Mouse (Mus musculus) ES-Bruce4 (cell line): ENCODE data around the gene Tmem176b. TPM values are rescaled to one million over a fixed set of nuclear protein-coding genes. Genes with fewer than 3 reads are reported as not detected.

ENCODE experiments used
- H3K27ac ChIP-seq: 2 replicates; pipeline ENCODE4 v1.5.1; 2012; ENCODE audit warnings: low read length, inconsistent platforms; ENCODE audit not compliant: insufficient read depth
- H3K27me3 ChIP-seq: 2 replicates; pipeline ENCODE4 v1.6.1; 2012; ENCODE audit warnings: mild to moderate bottlenecking, low read length, inconsistent platforms; ENCODE audit not compliant: control insufficient read depth, poor library complexity, insufficient read depth, severe bottlenecking
- H3K36me3 ChIP-seq: 2 replicates; pipeline ENCODE4 v1.6.1; 2012; ENCODE audit warnings: inconsistent platforms, mild to moderate bottlenecking, low read length, moderate library complexity; ENCODE audit not compliant: control insufficient read depth, poor library complexity, insufficient read depth, severe bottlenecking
- H3K4me1 ChIP-seq: one replicate; pipeline ENCODE4 v1.8.1; 2011; ENCODE audit warnings: low read length; ENCODE audit not compliant: control insufficient read depth, insufficient read depth
- H3K4me3 ChIP-seq: 2 replicates; pipeline ENCODE4 v1.5.1; 2011; ENCODE audit warnings: low read depth, mild to moderate bottlenecking, low read length
- H3K9ac ChIP-seq: 2 replicates; pipeline ENCODE4 v1.6.1; 2012; ENCODE audit warnings: low read depth, mild to moderate bottlenecking, inconsistent platforms; ENCODE audit not compliant: poor library complexity, severe bottlenecking
- H3K9me3 ChIP-seq: replicated peaks from 2 replicates; pipeline ENCODE4 v1.6.1; 2012; ENCODE audit warnings: mild to moderate bottlenecking, low read length, inconsistent platforms; ENCODE audit not compliant: control insufficient read depth, poor library complexity, insufficient read depth, severe bottlenecking
- CTCF ChIP-seq: IDR thresholded peaks from one replicate; pipeline ENCODE4 v1.8.1; 2011; ENCODE audit warnings: low read depth, low read length
- EP300 ChIP-seq: IDR thresholded peaks from 2 replicates; pipeline ENCODE4 v1.6.1; 2011; ENCODE audit warnings: low read depth, low read length; ENCODE audit not compliant: insufficient read depth
- POLR2A ChIP-seq: IDR thresholded peaks from one replicate; pipeline ENCODE4 v1.8.1; 2011; ENCODE audit warnings: low read length; ENCODE audit not compliant: insufficient read depth
- polyA plus RNA-seq: library from polyadenylated mRNA; stranded (reverse); fragments of >200 nt; gene quantifications from 2 replicates; pipeline ENCODE4 v1.2.4, GENCODE M21; 2011; ENCODE audit warnings: low read depth; ENCODE audit not compliant: missing spikeins, insufficient read depth, insufficient read length

Tmem176b gene
- 7.1 and 7.2 TPM in 2 replicates for polyA plus RNA-seq

DNA sequence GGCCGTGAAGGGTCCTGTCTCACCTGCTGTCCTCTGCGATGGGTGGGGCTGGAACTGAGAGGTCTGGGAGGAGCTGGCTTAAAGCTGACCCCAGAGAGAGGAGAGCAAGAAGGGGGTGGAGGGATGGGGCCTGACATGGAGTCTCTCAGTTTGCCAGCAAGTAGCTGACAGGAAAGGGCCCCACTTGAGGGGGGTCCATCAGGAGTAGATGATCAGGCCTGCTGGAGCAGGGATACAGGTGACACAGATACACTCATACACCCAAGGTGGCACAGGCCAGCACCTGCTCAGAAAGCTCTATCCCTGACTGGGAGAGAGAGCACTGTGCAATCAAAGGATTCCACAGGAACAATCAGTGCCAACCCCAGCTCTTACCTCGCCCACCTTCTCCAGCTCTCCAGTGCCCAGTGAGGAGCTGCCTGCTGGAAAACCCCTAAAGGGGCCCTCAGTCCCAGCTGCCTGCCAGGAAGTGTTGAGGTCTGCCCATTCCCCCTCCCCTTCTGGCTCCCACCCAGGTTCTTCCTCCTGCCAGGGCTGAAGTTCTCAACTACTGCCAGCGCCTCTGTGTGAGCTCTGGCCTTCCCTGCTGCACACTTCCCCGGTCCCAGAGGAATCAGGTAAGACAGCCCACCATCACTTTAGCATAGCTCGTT, at the start of gene Tmem176b:
TSS of gene Tmem176b (minus strand) at position 524 of the 653 bp plus-strand sequence.
- Histone ChIP-seq H3K9ac (no peak within 1 kb of the TSS), H3K4me1 (no peaks in the 10 kb centered on the region), H3K9me3 (no peaks in the 10 kb centered on the region), H3K27ac (no peak within 1 kb of the TSS), H3K27me3 (no peaks in the 10 kb centered on the region), H3K4me3 (no peak within 1 kb of the TSS), H3K36me3 (no peaks in the 10 kb centered on the region)
- TF ChIP-seq CTCF (no peak), POLR2A (no peak), EP300 (no peak)

GRCm38 (mm10) chr6:48876510-48877135, 35.3 kb upstream of the Tmem176b start:
- no peaks in the 10 kb centered on the region for H3K27me3 ChIP-seq
- no peaks in the 10 kb centered on the region for H3K4me1 ChIP-seq
- no peaks in the 10 kb centered on the region for H3K36me3 ChIP-seq
- H3K9ac ChIP-seq = no peak overlapping the region
- no peak overlapping the region for H3K4me3 ChIP-seq
- TF ChIP-seq EP300 (no peak), POLR2A (no peak), CTCF (no peak)
- no peak overlapping the region for H3K27ac ChIP-seq
- no peaks in the 10 kb centered on the region for H3K9me3 ChIP-seq

GRCm38 (mm10) chr6:48875515-48875914, 34.2 kb upstream of the Tmem176b start:
- no peaks in the 10 kb centered on the region for H3K9me3 ChIP-seq
- no peak overlapping the region for H3K4me3 ChIP-seq
- no peak overlapping the region for H3K27ac ChIP-seq
- H3K27me3 ChIP-seq = no peaks in the 10 kb centered on the region
- no peaks in the 10 kb centered on the region for H3K4me1 ChIP-seq
- no peaks in the 10 kb centered on the region for H3K36me3 ChIP-seq
- TF ChIP-seq EP300 = no peak
- TF ChIP-seq POLR2A = no peak
- TF ChIP-seq CTCF = no peak
- no peak overlapping the region for H3K9ac ChIP-seq

GRCm38 (mm10) chr6:48874576-48874975, 33.3 kb upstream of the Tmem176b start:
- Histone ChIP-seq H3K9ac (no peak overlapping the region), H3K4me3 (no peak overlapping the region), H3K4me1 (no peaks in the 10 kb centered on the region), H3K27me3 (no peaks in the 10 kb centered on the region), H3K36me3 (no peaks in the 10 kb centered on the region), H3K27ac (no peak overlapping the region), H3K9me3 (no peaks in the 10 kb centered on the region)
- TF ChIP-seq POLR2A = no peak
- no peak for TF ChIP-seq CTCF
- no peak for TF ChIP-seq EP300

- H3K9me3 ChIP-seq = no peaks in the 10 kb centered on the region
- H3K27me3 ChIP-seq = no peaks in the 10 kb centered on the region
- H3K27ac ChIP-seq = no peak within 1 kb of the TSS
- no peaks in the 10 kb centered on the region for H3K36me3 ChIP-seq
- H3K9ac ChIP-seq = no peak within 1 kb of the TSS
- H3K4me1 ChIP-seq = no peaks in the 10 kb centered on the region
- H3K4me3 ChIP-seq = no peak within 1 kb of the TSS
- TF ChIP-seq POLR2A (no peak), EP300 (no peak), CTCF (no peak)
Observed at GRCm38 (mm10) chr6:48872596-48872995, 31.3 kb upstream of the Tmem176b start, which contains the start of gene Aoc1. Gene Aoc1 (plus strand): TSS chr6:48872896.

DNA sequence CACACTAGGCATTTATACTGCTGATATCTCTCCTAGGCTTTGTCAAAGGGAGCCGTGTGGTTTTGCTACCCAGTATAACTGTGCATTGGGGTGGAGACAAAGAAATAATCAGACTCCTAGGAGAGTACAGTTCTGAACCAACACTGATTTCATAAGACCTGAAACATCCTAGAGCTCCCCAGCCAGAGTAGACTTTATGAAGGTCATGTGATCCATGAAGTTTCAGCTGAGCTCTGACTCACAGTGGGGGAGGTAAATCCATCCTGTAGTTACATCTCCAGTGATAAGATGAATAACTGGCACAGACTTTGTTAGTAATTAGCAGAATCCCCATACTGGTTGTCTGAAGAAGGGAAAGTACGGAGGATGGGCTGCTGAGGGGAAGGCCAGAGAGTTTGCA, 28.5 kb upstream of the Tmem176b start:
- Histone ChIP-seq H3K36me3 (no peaks in the 10 kb centered on the region), H3K27me3 (no peaks in the 10 kb centered on the region), H3K9ac (no peak overlapping the region), H3K4me1 (peaks cover 2% of the 10 kb centered on the region), H3K9me3 (no peaks in the 10 kb centered on the region), H3K27ac (no peak overlapping the region), H3K4me3 (no peak overlapping the region)
- no peak for TF ChIP-seq CTCF
- no peak for TF ChIP-seq POLR2A
- no peak for TF ChIP-seq EP300
